Mouse (Mus musculus): ENCODE results near the gene Tango2.

Tango2 gene

DNA sequence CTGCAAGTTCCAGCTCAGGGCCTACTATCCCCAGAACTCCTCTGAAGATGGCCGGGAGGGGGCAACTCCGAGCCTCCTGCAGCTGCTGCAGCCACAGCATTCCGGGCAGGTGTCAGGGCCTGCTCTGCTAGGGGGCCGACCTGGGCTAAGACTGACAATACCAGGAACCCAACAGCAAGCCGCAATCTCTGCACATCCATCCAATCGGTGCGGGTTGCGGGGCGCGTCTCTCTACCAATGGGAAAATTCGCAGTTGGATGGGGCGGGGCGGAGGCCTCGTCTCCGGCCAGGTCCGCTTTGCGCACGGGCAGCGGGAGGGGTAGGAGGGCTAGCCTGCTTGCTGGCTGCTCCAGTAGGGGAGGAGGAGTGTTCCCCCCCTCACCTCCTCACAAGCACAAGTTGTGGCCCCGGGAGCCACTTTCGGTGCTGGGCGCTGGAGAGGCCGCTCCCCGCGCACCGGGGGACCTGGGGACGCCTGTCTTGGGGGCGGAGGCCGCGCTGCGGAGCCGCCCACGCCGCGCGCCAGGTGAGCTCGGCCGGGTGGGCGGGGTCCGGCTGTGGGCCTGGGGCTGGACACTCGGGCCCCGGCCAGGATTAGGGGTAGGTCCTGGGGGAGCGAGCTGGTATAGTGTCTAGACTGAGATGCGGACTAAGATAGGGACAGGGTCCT is at the start of gene Tango2, which contains the start of gene Arvcf:
TSS of gene Tango2 (minus strand) at position 173 of the 670 bp plus-strand sequence.
TSS of gene Arvcf (plus strand) at position 252 of the 670 bp plus-strand sequence.
- DNase-seq = peak; percentile 63 to 76

DNA sequence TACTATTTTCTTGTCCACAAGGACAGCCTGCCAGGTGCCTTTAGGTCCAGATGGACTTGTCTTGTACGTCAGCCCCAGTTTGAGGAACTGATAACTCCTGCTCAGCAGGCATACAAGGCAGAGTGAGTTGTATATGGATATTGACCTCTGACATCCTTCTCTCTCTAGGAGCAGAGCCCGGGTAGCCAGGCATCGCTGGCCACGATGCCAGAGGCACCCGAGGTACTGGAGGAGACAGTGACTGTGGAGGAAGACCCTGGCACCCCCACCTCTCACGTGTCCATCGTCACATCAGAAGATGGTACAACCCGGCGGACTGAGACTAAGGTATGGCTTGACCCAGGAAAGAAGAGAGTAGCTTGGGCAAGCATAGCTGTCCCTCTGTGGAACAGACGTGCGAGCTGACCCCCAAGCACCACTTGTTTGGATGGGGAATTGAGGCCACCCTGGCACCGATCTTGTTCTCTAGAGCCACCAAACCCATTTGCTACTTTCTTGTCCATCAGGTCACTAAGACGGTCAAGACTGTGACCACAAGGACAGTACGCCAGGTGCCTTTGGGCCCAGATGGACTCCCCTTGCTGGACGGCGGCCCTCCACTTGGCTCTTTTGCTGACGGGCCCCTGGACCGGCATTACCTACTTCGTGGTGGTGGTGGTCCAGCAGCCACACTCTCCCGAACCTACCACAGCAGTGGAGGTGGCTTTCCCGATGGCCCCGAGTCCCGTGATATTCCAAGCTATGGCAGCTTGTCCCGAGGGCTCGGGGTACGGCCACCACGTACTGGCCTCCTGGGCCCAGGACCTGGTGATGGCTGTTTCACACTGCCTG is 49.1 kb upstream of the Tango2 start:
- DNase-seq = no peak

DNA sequence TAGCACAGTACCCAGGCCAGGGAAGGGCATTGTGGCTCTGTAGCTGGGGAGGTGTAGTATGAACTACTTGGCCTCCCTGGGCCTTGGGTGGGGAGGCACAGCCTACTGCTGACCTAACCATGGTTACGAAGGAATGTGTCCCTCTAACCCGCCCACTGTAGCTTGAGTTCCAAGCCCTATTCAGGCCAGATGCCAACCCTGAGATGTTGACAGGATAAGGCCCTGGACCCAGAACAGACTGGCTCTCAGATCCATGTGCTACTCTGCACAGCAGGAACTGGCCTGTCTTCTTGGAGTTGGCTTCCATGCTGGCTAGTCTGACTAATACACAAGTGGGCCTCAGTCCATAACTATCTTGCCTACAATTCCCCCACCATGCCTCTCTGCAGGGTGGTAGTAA is 48.3 kb upstream of the Tango2 start:
- DNase-seq = no peak

DNA sequence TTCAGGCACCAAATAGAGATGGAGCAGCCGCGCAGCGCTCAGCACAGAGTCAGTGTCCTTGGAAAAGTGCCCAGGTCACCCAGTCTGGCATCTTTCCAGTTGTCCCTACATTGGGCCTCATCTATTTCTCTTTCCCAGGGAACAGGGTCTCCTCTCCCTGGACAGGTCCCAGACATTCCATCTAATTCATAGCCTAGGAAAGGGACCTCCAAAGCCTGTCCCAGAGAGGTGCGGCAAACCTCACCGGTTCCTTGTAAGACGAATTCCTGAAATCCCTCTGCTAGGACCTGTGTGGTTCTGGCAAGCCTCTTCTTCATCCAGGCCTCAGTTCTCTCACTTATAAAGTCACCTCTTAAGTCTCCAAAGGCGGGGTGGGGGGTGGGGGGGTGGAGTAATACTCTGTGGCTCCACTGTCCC is 47.7 kb upstream of the Tango2 start:
- no peak for DNase-seq

DNA sequence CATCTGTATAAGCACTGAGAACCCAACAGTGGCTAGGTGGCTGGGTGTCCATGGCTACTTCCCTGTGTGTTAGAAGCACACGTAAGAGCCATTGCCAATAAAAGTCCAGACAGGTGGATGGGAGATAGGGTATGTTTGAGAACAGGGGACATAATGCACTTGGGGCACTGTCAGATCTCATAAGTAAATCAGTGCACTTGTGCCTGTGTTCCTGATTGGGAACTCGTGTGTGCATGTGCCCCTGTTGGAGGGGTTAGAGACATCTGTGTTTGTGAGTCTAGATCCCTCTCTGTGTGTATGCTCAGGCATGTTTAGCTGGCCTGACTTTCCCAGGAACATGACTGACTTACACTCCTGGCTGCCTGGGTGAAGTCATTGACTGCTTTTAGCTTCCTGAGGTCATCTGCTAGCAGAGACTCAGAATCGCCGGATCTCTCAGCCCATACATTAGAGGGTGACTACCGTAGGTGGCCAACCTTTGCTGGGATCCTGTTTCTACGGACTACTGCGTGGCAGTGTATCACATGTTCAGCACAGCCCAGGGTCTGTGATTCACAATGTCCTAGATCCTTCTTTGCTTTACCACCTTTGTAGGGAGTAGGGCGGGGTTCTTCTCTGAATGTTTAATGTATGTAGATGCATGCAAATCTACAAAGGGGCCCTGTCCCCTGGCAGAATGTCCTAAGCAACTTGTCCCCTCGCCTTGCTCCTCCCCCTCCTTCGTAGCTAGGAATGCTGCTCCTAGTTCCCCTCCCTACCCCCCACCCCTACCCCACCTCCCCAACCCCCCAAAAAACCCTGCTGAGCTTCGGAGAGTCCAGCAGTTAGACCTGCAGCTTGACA is 47.1 kb upstream of the Tango2 start:
- DNase-seq = no peak

DNA sequence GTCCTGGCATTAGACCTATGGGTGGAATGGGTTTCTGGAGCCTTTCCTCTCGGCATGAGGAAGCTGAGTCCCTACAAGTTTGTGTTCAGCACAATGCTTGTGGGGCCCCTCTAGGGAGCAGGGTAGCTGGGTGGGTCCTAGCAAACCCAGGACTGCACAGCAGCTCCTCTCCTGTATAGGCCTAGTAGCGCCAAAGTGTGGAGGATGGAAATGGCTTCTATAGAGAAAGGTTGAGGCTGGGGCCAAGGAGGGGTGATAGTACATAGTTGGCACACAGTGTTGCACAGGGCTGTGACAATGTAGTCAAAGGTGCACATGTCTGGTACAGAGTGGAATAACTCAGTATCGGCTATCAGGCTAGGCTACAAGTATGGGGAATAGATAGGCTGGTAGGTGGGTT is 46.2 kb upstream of the Tango2 start:
- DNase-seq = no peak

DNA sequence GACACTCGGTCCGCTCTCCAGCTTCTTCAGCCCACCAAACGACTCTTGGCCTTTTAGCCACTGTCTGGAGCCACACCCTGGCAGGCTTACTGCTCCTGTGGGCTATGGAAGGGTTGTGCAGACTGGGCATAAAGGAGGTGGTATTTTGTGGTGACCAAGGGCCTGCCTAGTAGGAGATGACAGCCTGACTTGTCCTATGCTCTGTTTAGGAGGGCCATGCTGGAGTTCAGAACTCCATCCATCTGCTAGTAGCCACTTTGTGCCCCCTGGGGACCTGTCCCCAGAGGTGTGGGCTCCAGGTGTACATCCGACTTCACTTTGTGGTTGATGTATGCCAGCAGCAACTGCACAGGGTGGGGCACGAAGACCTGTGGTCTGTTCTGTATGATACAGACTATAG is 45.7 kb upstream of the Tango2 start:
- DNase-seq = no peak

DNA sequence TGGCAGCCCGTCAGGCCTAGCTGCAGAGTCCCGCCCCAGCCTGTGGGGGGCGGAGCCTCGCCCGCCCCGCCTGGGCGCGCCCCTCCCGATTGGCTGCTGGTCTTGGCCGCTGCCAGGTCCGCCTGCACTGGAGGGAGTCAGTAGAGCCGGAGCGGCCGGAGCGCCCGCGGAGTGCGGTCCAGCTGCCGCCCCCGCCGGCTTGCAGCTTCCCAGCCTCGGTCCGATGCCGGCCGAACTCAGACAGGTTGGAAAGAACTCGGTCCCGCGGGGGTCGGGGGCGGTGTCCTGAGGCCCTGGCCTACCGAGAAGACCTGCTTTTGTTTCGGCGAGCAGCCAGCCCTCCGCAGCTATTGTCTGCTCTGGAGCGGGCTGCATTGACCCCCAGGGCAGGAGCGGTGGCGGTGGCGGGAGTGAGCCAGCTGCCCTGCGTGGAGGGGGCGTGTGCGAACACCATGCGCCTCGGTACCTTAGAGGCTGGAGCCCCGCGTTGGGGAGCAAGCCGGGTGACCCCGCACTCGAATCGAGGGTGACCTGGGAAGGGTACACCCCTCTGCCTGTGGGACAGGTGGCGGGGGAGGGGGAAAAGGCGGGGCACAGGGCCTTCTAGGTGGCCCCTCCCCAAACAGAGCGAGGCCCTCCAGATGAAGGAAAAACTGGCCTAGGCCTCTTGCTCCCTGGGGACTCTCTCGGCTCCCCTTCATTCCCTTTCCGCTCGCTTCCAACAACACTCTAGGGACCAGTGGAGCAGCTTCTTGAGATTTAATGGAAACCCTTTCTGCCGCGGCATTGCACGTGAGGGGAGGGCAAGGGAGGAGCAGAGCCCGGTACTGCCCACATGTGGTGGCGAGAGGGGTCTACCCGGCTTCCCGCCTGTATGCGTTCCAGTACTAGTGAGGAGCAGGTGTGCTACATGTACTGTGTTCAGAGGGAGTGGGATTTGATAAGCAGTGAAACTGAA is 44.8 kb upstream of the Tango2 start:
- peak; percentile 88 to 92 for DNase-seq

DNA sequence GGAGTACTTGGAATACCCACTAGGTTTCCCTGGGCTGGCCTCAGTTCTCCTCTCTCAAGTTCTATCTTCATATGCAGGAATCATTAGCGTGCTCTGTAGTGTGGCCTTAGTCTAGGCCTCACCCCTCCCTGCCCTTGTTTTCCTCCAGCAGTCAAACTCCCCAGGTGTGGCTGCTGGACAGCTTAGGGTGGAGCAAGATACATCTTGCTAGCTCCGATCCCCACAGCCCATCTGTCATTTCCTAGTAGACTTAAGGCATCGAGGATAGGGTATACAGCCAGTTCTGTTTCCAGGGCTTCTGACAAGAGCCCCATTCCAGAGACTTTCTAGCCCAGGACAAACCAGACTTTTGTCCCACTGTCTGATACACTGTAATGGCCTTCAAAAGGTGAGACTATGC is 43.8 kb upstream of the Tango2 start:
- DNase-seq = peak in 1 of 2 experiments; percentile 9

DNA sequence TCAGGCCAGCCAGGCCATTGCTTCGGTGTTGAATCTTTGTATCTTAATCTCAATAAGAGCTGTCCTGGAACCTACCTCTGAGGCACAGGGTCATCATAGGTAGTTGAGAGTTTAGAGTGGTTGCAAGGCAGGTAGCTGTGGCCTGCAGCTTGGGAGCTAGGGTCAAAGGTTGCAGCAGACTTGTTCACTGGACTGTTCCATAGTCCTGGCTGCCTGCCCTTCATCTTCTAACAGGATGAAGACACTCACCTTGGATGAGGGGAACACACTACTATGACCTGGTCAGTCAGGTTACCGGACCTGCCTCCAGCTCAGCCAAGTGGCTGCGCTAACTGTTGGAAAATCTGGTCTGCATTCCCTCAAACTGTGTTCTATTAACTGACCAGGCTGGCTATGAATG is 43.2 kb upstream of the Tango2 start:
- DNase-seq = peak in 1 of 2 experiments; percentile 3

DNA sequence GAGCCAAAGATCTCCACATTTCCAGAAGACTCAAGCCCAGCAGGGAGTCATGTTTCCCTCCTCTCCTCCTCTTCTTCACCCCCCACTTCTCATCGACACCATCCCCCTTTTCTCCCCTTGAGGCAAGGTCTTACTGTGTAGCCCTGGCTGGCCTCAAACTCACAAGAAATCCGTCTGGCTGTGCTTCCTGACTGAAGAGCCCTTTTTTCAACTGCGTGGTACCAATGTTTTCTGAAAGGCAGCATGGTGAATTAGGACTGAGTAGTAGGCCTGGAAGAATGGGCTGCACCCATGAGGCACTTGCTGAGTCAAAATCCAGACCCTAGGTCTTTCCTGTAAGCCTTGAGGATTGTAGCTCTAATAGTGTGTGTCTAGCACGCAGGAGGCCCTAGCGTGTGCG is 42.5 kb upstream of the Tango2 start:
- no peak for DNase-seq

DNA sequence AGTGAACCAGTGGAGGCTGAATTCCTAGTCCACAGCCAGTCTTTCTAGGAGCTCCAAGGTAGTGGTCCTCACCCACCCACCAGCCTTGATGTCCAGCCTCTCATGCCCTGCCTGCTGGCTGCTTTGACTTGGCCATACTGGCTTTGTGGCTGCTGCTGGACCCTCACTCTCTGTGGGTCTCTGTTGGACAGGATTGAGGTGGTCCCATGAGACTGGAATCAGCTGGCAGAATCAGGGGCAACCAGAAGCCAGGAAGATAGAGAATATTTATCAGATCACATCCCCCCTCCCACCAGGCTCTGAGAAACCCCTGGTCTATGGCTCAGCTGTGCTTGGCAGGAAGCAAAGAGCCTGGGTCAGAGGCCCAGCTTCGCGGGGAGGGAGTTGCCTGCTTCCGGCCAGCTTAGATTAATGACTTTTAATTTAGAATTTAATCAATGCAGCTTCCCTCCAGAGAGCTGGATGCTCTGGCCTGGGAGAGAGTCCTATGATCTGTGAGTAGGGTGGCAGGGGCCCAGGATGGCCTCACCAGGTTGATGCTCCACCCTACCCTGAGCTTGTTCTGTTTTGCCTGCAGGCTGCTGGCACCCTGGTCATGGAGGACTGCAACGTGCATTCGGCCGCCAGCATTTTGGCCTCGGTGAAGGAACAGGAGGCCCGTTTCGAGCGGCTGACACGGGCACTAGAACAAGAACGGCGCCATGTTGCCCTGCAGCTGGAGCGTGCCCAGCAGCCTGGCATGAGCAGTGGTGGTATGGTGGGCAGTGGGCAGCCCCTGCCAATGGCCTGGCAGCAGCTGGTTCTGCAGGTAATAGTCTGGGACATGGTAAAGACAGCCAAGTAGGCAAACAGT is 40.9 kb upstream of the Tango2 start:
- peak in 1 of 2 experiments; percentile 35 for DNase-seq

DNA sequence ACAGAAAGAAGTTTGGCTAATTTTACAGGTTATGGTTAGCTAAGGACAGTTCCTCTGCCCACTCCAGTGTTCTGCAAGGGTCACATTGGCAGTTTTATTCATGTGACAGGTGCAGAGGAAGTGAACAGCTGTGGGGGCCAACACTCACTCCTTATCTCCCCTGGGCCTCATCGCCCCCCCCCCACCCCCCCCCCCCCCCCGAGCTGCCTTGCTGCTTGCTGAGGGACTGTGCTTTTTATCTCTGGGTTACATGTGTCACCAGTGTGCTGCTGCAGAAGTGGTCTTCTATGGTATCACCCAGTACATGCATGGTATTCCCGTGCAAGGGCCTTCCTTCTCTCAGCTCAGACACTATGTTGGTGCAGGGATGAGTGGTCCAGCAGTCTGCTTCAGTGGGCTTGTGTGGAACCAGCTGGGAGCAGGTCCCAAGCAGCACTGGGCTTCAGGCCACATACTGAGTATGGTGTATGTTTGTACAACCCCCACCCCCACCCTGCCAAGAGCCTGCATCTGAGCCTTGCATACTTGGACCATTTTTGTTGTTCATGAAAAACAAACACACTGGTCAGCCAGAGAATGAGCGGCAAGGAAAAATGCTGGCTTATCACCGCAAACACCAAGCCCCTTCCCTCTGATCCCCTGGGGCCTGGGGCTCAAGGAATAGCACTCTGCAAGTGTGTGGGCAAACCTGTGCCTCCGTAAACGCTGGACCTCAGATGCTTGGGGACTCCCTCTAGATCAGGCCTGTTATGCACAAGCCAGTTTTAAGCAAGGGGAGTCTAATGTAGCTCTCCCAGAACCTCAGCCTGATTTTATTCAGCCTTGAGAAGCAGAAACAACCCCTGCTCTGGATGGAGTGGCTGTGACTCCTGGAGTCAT is 40.0 kb upstream of the Tango2 start:
- DNase-seq = peak; percentile 26 to 29

DNA sequence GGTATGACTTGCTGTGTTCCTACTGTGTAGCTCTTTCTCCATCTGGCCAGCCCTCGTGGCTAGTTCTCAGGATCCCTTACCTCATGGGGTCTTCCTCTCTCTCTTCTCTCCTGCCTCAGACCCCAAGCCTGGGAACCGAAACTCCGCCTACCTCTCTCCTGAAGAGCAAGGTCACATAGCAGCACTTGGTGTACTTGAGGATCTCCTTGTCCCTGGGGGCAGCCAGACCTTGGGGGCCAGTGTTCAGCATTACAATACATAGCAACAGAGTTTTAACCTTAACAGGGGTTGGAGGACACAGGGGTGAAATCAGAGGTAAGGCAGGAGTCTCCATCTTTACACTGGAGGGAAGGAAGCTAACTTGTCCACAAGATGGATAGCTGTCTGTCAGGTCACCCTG is 39.1 kb upstream of the Tango2 start:
- peak in 1 of 2 experiments; percentile 22 for DNase-seq

DNA sequence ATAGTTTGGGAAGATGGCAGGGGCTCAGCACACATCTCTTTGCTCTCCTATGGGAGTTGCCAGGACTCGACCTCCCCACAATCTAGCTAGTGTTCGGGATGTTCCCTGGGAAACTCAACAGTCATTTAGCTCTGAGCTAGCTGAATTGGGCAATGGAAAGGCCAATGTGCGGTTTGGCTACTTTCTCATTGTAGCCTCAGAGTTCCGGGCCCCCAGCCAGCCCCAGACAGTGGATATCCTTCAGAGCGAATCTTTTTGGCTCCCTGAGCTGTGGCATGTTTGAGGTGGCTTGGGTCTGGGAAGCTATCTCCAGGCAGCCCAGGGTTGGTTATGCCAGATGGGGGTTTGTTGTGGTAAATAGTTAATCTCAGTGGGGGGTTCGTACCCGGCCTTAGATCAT is 38.5 kb upstream of the Tango2 start:
- DNase-seq = peak in 1 of 2 experiments; percentile 4

DNA sequence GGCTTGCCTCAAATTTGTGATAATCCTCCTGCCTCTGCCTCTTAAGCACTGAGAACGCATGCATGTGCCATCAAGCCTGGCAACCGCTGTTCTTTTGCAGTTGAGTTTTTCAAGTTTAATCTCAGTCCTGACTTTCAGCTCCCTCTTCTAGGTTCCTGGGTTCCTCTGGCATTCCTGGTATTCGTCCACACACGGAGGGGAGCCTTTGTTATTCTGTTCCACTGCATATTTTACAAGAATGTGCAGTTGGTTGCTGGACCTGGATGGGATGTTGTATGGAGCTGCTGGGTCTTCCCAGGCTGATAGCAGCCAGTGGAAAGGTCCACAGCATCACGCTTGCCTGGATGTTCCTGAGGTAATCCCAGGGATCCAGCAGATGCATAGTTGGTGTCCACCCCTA is 37.5 kb upstream of the Tango2 start:
- DNase-seq = no peak

DNA sequence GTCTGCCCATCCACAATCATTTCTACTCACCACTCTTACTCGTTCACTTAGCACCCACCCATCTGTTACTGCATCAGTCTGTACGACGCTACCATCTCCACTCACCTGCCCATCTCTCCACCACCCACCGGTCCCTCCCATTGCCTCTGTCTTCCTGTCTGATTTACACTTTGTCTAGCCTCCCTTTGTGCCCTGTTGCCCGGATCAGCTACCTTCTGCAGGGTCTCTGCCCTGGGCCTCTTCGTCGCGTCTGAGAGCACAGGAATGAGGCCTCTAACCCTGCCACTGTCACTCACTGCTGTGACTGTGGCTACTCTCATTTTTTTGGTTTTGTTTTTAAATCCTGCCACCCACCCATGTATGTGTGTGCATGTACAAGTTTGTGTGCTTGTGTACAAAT is 36.8 kb upstream of the Tango2 start:
- no peak for DNase-seq

DNA sequence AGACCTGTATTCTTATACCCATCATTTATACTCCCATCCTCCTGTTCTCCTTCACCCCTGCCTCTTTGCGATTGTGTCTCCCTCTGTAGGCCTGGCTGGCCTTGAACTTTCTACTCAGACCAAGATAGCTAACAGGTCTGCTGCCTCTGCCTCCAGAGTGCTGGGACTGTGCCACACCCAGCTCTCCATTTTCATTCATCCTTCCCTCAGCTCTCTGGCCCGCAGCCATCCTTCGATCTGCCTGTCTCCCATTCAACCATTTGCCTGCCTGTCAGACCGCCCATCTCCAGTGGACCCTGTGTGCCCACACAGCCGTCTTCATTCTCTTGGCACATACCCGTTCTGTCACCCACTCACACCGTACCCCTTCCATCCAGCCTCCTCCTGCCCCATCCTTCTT is 36.3 kb upstream of the Tango2 start:
- no peak for DNase-seq

DNA sequence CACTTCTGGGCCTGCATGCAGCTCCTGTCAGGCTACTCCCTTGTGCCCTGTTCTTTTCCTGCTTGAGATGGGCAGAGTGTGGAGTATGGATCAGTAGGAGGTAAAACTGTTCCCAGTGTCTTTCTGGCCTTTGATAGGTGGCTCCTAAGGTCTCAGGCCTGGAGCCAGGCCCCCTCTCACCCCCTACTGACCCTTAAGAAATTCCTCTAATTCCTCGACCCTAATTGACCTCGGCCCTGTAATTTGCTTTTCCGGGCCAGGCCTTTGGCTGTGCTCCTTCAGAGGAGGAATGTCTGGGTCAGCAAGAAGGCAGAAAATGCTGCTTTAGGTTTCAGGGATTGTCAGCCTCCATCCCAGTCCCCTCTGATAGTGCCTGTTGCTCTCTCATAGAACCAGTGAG is 35.9 kb upstream of the Tango2 start:
- no peak for DNase-seq
